Mouse (Mus musculus) neural tube, embryonic 10.5 days (tissue): ENCODE measurements around the gene Nlgn1.
"Not testable (repeated sequence)": the region's sequence is repeated elsewhere in the genome, so short reads cannot be mapped to it uniquely, and the experiment has no call there.

Experiments
- DNase-seq: peaks from one replicate; pipeline ENCODE4 v3.0.0-alpha.2; 2017; ENCODE audit warnings: low spot score; ENCODE audit errors: extremely low spot score

Gene Nlgn1

GRCm38 (mm10) chr3:25658006-25658405, 674.3 kb downstream of the Nlgn1 start:
- DNase-seq, result no peak

GRCm38 (mm10) chr3:25657074-25657473, 675.2 kb downstream of the Nlgn1 start:
- DNase-seq, result no peak

- DNase-seq, result peak; percentile 29
Measured at GRCm38 (mm10) chr3:25653010-25653409, 679.2 kb downstream of the Nlgn1 start.

GRCm38 (mm10) chr3:25645895-25646691, 686.2 kb downstream of the Nlgn1 start:
- no peak for DNase-seq

GRCm38 (mm10) chr3:25629198-25629597, 703.1 kb downstream of the Nlgn1 start:
- DNase-seq, result no peak

- no peak for DNase-seq
Measured at GRCm38 (mm10) chr3:25606597-25606996, 725.7 kb downstream of the Nlgn1 start.

- DNase-seq, result no peak
Measured at GRCm38 (mm10) chr3:25597513-25597912, 734.7 kb downstream of the Nlgn1 start.

GRCm38 (mm10) chr3:25575526-25575925, 756.7 kb downstream of the Nlgn1 start:
- peak; percentile 12 for DNase-seq

- no peak for DNase-seq
Measured at GRCm38 (mm10) chr3:25574840-25575239, 757.4 kb downstream of the Nlgn1 start.

- not testable (repeated sequence) for DNase-seq
Measured at GRCm38 (mm10) chr3:25558513-25558912, 773.7 kb downstream of the Nlgn1 start.

- not testable (repeated sequence) for DNase-seq
Measured at GRCm38 (mm10) chr3:25549097-25549496, 783.2 kb downstream of the Nlgn1 start.

- not testable (repeated sequence) for DNase-seq
Measured at GRCm38 (mm10) chr3:25524236-25524635, 808.0 kb downstream of the Nlgn1 start.

- no peak for DNase-seq
Measured at GRCm38 (mm10) chr3:25463051-25463450, 869.2 kb downstream of the Nlgn1 start.

GRCm38 (mm10) chr3:25456250-25456860, 875.9 kb downstream of the Nlgn1 start:
- DNase-seq, result no peak

- no peak for DNase-seq
Measured at GRCm38 (mm10) chr3:25452314-25452713, 879.9 kb downstream of the Nlgn1 start.

GRCm38 (mm10) chr3:25450471-25450870, 881.8 kb downstream of the Nlgn1 start:
- DNase-seq, result no peak

GRCm38 (mm10) chr3:25449356-25449755, 882.9 kb downstream of the Nlgn1 start:
- DNase-seq, result no peak

- DNase-seq, result no peak
Measured at GRCm38 (mm10) chr3:25447181-25447580, 885.1 kb downstream of the Nlgn1 start.

- DNase-seq, result no peak
Measured at GRCm38 (mm10) chr3:25443657-25444056, 888.6 kb downstream of the Nlgn1 start.

- no peak for DNase-seq
Measured at GRCm38 (mm10) chr3:25442617-25443016, 889.6 kb downstream of the Nlgn1 start.

GRCm38 (mm10) chr3:25426931-25427330, 905.3 kb downstream of the Nlgn1 start:
- DNase-seq, result no peak

GRCm38 (mm10) chr3:25412003-25412402, 920.3 kb downstream of the Nlgn1 start:
- DNase-seq, result no peak
